Mouse (Mus musculus) MEL (cell line): ENCODE measurements at regions not wholly inside any gene's neighbourhood (a gene's known extent, or its start where the extent isn't known, plus 50 kb on each side); places are given as distances from the start of the nearest gene placed in this dataset.

Experiments
- CHD2 ChIP-seq: IDR thresholded peaks from 2 replicates; pipeline ENCODE4 v1.6.1; 2011; ENCODE audit warnings: low read length, improper control_type of control experiment
- EP300 ChIP-seq, 2 experiments: IDR thresholded peaks; 2 replicates each; pipeline ENCODE4 v1.6.1; 2011; ENCODE audit warnings: improper control_type of control experiment in 2 of 2, low read length in 2 of 2, low read depth in 1 of 2, mild to moderate bottlenecking in 1 of 2
- MAX ChIP-seq: IDR thresholded peaks from 2 replicates; pipeline ENCODE4 v1.6.1; 2011; ENCODE audit warnings: low read length, improper control_type of control experiment
- MAZ ChIP-seq: IDR thresholded peaks from 2 replicates; pipeline ENCODE4 v1.6.1; 2012; ENCODE audit warnings: low read depth, mild to moderate bottlenecking, inconsistent platforms, low read length, improper control_type of control experiment
- POLR2A ChIP-seq, 2 experiments: IDR thresholded peaks; 2 replicates each; pipeline ENCODE4 v1.6.1; 2011 to 2012; ENCODE audit warnings: low read length in 2 of 2, mild to moderate bottlenecking in 2 of 2, control low read depth in 1 of 2, improper control_type of control experiment in 1 of 2, low read depth in 1 of 2, moderate library complexity in 1 of 2; ENCODE audit not compliant: control insufficient read depth in 1 of 2, insufficient read depth in 1 of 2, poor library complexity in 1 of 2

DNA sequence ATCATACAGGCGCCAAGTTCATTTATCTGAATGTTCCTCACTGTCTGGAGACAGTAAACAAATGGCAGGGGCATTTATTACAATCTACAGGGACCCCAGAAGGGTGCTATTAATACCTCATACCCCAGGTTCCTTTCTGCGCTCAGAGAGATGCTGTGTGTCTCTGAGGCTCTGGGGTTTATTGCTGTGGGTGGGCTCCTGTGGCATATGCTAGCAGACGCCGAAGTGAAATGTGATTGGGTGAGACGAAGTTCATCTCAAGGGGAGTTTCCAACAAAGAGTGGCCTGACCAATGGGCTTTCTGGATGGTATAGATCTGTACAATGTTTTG lies 437.6 kb upstream of the Id2 start:
- TF ChIP-seq EP300 (IDR thresholded peaks at IDR 0.05; ENCODE audit: low read depth in 1 of 2, low read length in 2 of 2) (no peak), CHD2 (no peak), POLR2A (IDR thresholded peaks at IDR 0.05; ENCODE audit: control insufficient read depth in 1 of 2, insufficient read depth in 1 of 2, low read depth in 1 of 2, low read length in 2 of 2, poor library complexity in 1 of 2) (no peak), MAZ (no peak), MAX (no peak)
